Mouse (Mus musculus) kidney, adult 2 months (tissue): ENCODE results near the gene Olfr1459. TPM values are rescaled to one million over a fixed set of nuclear protein-coding genes. Genes with fewer than 3 reads are reported as not detected.

Experiments used
- DNase-seq: peaks from one replicate; pipeline ENCODE4 v3.0.0; 2021
- H3K27ac ChIP-seq: fragments of 200-500 bp; 2 replicates; pipeline ENCODE4 v1.5.1; 2012; ENCODE audit warnings: low read depth, low read length, control low read depth, inconsistent platforms; ENCODE audit not compliant: insufficient read depth
- H3K27me3 ChIP-seq: fragments of 200-500 bp; replicated peaks from 2 replicates; pipeline ENCODE4 v1.6.1; 2012; ENCODE audit warnings: mild to moderate bottlenecking, moderate library complexity, low read length, inconsistent platforms; ENCODE audit not compliant: control insufficient read depth, insufficient read depth
- H3K36me3 ChIP-seq: fragments of 200-500 bp; 2 replicates; pipeline ENCODE4 v1.6.1; 2012; ENCODE audit warnings: mild to moderate bottlenecking, moderate library complexity, low read length, inconsistent platforms; ENCODE audit not compliant: control insufficient read depth, insufficient read depth
- H3K4me1 ChIP-seq: fragments of 200-500 bp; 2 replicates; pipeline ENCODE4 v1.6.1; 2011; ENCODE audit warnings: low read length; ENCODE audit not compliant: control insufficient read depth, insufficient read depth
- H3K4me3 ChIP-seq: fragments of 200-500 bp; 2 replicates; pipeline ENCODE4 v1.5.1; 2011; ENCODE audit warnings: mild to moderate bottlenecking, low read depth, low read length, control low read depth; ENCODE audit not compliant: insufficient read depth
- CTCF ChIP-seq: fragments of 200-500 bp; conservative IDR thresholded peaks from 2 replicates; pipeline ENCODE4 v1.5.1; 2011; ENCODE audit warnings: low read depth, mild to moderate bottlenecking, control low read depth, low read length, moderate library complexity, mixed read lengths; ENCODE audit not compliant: insufficient read depth, insufficient read length
- POLR2A ChIP-seq: fragments of 200-500 bp; IDR thresholded peaks from one replicate; pipeline ENCODE4 v1.6.1; 2011; ENCODE audit warnings: low read depth, low read length, control low read depth
- WGBS: fragments of 180-500 bp; shearing (Covaris S2); methylation state at CpG from one replicate; pipeline ENCODE4 v1.1.7; 2018; 5-methylcytosine and 5-hydroxymethylcytosine counted together
- polyA plus RNA-seq: library from polyadenylated mRNA; depleted of rRNA; stranded (reverse); fragments of >200 nt; gene quantifications from 2 replicates; pipeline ENCODE4 v1.2.3, GENCODE M21; 2012; rRNA removed

Olfr1459 gene
- not detected in 2 replicates for polyA plus RNA-seq

DNA sequence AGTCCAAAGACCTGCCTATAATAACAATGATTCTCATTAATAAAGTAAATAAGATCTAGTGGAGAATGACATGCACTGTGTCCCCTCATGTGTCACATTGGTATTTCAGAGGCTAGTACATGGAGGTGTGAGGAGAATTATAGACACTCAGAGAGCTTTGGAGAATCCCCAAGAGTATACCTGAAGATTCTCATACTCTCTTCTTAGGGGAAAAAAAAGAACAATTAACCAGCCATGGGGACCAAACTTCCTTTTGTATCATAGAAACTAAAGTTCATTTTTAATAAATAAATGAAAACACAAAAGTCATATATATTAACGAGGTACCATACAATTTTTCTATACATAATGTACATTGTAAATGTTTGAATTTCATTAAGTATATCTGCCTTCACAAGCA lies at the start of gene Olfr1459:
Gene Olfr1459 (minus strand): TSS at position 101 of the 400 bp plus-strand sequence.
- TF ChIP-seq CTCF (no peak), POLR2A (no peak)
- Histone ChIP-seq H3K27me3 (no peaks in the 10 kb centered on the region), H3K36me3 (no peaks in the 10 kb centered on the region), H3K4me1 (no peaks in the 10 kb centered on the region), H3K27ac (no peak within 1 kb of the TSS), H3K4me3 (no peak within 1 kb of the TSS)
- DNase-seq = no peak
- 65% methylated on average over 1 of the region's 1 CpGs for WGBS

DNA sequence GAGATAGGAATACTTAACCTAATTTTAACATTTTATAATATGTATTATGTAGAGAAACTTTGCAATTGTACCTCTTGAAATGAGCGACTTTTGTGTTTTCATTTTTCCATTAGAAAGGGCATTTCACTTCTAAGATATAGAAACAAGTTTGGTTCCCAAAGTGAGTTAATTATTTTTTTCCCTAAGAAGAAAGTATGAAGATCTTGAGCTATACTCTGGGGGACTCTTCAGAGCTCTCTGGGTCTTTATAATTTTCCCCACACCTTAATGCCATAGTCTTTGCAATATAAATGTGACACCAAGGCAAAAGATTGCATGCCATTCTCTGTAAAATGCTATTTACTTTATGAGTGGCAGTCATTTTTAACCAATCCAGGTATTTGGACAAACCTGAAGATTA lies 36.1 kb upstream of the Olfr1459 start, which contains the start of gene Olfr1462:
Gene Olfr1462 (plus strand): TSS at position 301 of the 400 bp plus-strand sequence.
- Histone ChIP-seq H3K27me3 (no peaks in the 10 kb centered on the region), H3K36me3 (no peaks in the 10 kb centered on the region), H3K4me1 (no peaks in the 10 kb centered on the region), H3K4me3 (no peak within 1 kb of the TSS), H3K27ac (no peak within 1 kb of the TSS)
- no peak for TF ChIP-seq POLR2A
- TF ChIP-seq CTCF = no peak
- no peak for DNase-seq
- 85% methylated on average over 1 of the region's 1 CpGs for WGBS

- WGBS = 38% methylated on average over 1 of the region's 1 CpGs
- no peak within 1 kb of the TSS for H3K4me3 ChIP-seq
- no peaks in the 10 kb centered on the region for H3K27me3 ChIP-seq
- no peaks in the 10 kb centered on the region for H3K36me3 ChIP-seq
- no peak for DNase-seq
- TF ChIP-seq CTCF = no peak
- no peak for TF ChIP-seq POLR2A
- no peaks in the 10 kb centered on the region for H3K4me1 ChIP-seq
- no peak within 1 kb of the TSS for H3K27ac ChIP-seq
These were observed 13.4 kb upstream of the Olfr1459 start, which contains the start of gene Olfr1461 for GRCm38 (mm10) chr19:13162700-13163099. Gene Olfr1461, plus strand, starts transcription at chr19:13163000.

- no peaks in the 10 kb centered on the region; the same call in 1 of the 2 replicates for H3K27me3 ChIP-seq
- H3K4me3 ChIP-seq = no peak within 1 kb of the TSS
- no peak within 1 kb of the TSS for H3K27ac ChIP-seq
- DNase-seq = no peak
- H3K4me1 ChIP-seq = no peaks in the 10 kb centered on the region
- H3K36me3 ChIP-seq = no peaks in the 10 kb centered on the region
- TF ChIP-seq POLR2A = no peak
- no peak for TF ChIP-seq CTCF
- 74% methylated on average over 3 of the region's 3 CpGs for WGBS
These were observed 42.7 kb downstream of the Olfr1459 start, which contains the start of gene Olfr1458 for GRCm38 (mm10) chr19:13106675-13107074. Gene Olfr1458, minus strand, starts transcription at chr19:13106775.

DNA sequence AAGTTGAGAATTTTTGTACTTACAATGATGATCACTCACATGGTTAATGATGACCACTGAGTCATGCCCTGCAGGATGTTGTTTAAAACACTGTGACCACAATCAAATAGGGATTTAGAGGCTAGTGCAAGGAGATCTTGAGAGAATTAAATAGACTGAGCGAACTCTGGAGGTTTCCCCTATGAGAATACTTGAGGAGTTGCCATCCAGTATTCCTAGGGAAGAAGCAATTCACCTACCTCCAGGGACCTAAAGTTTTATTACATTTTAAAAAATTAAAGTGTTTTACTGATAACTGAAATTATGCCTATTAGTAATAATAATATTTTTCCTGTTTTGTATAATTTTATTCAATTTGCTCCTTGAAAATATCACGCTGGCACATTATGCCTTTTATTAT lies 51.6 kb downstream of the Olfr1459 start, which contains the start of gene Olfr1457:
Gene Olfr1457 (minus strand): TSS at position 101 of the 400 bp plus-strand sequence.
- TF ChIP-seq CTCF = no peak
- WGBS = 69% methylated on average over 2 of the region's 2 CpGs
- DNase-seq = no peak

DNA sequence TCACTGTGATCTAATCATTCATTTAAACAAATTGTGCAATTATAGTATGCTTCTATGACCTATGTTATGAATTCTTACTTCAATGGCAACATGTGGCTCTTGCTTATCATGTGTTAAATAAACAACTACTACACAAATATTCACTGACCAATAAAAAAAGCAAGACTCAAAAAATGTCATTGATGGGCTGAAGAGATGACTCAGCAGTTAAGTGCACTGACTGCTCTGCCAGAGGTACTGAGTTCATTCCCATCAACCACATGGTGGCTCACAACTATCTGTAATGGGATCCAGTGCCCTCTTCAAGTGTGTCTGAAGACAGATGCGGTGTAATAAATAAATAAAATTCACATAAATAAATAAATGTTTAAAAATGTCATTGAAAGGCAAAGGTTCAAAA lies 55.4 kb downstream of the Olfr1459 start:
- no peaks in the 10 kb centered on the region for H3K27me3 ChIP-seq
- 79% methylated on average over 1 of the region's 1 CpGs for WGBS
- DNase-seq = no peak
- H3K27ac ChIP-seq = no peak overlapping the region
- no peaks in the 10 kb centered on the region for H3K4me1 ChIP-seq
- no peak overlapping the region for H3K4me3 ChIP-seq
- no peaks in the 10 kb centered on the region for H3K36me3 ChIP-seq
- no peak for TF ChIP-seq POLR2A
- no peak for TF ChIP-seq CTCF

More for the DNA sequence above, 51.6 kb downstream of the Olfr1459 start, which contains the start of gene Olfr1457:
- no peaks in the 10 kb centered on the region for H3K4me1 ChIP-seq
- no peak within 1 kb of the TSS for H3K27ac ChIP-seq
- no peaks in the 10 kb centered on the region for H3K27me3 ChIP-seq
- no peaks in the 10 kb centered on the region for H3K36me3 ChIP-seq
- no peak within 1 kb of the TSS for H3K4me3 ChIP-seq

Other genes with a start within 250 kb of the Olfr1459 start
- gene Olfr1447, start 245.8 kb downstream of the Olfr1459 start, polyA plus RNA-seq = not detected in 2 replicates
- gene Olfr1448, start 225.1 kb downstream of the Olfr1459 start, polyA plus RNA-seq = not detected in 2 replicates
- not detected in 2 replicates for gene Olfr1449, start 218.7 kb downstream of the Olfr1459 start, polyA plus RNA-seq
- not detected in 2 replicates for gene Olfr1450, start 199.3 kb downstream of the Olfr1459 start, polyA plus RNA-seq
- gene Olfr1451, start 154.5 kb downstream of the Olfr1459 start, polyA plus RNA-seq = not detected in 2 replicates
- not detected in 2 replicates for gene Olfr1453, start 121.2 kb downstream of the Olfr1459 start, polyA plus RNA-seq
- gene Olfr1454, start 88.9 kb downstream of the Olfr1459 start, polyA plus RNA-seq = not detected in 2 replicates
- not detected in 2 replicates for gene Olfr1457, start 51.7 kb downstream of the Olfr1459 start, polyA plus RNA-seq
- gene Olfr1458, start 42.8 kb downstream of the Olfr1459 start, polyA plus RNA-seq = not detected in 2 replicates
- not detected in 2 replicates for gene Olfr1461, start 13.5 kb upstream of the Olfr1459 start, polyA plus RNA-seq
- not detected in 2 replicates for gene Olfr1462, start 36.2 kb upstream of the Olfr1459 start, polyA plus RNA-seq
- not detected in 2 replicates for gene Olfr1463, start 81.8 kb upstream of the Olfr1459 start, polyA plus RNA-seq
- gene Olfr1465, start 166.0 kb upstream of the Olfr1459 start, polyA plus RNA-seq = not detected in 2 replicates
- not detected in 2 replicates for gene Olfr1466, start 189.3 kb upstream of the Olfr1459 start, polyA plus RNA-seq
- gene Olfr1467, start 212.7 kb upstream of the Olfr1459 start, polyA plus RNA-seq = not detected in 2 replicates